Mouse (Mus musculus) hindbrain, embryonic 10.5 days (tissue): ENCODE results near the gene Slc26a8. TPM values are rescaled to one million over a fixed set of nuclear protein-coding genes. Genes with fewer than 3 reads are reported as not detected.

Source experiments
- DNase-seq: peaks from one replicate; pipeline ENCODE4 v3.0.0-alpha.2; 2017; ENCODE audit warnings: low spot score
- H3K27ac ChIP-seq: fragments of 300-500 bp; sonication (generic); 2 replicates; pipeline ENCODE4 v1.5.1; 2016; ENCODE audit warnings: mild to moderate bottlenecking, moderate library complexity
- H3K27me3 ChIP-seq: fragments of 300-500 bp; sonication (generic); 2 replicates; pipeline ENCODE4 v1.6.1; 2016; ENCODE audit warnings: mild to moderate bottlenecking; ENCODE audit not compliant: poor library complexity, insufficient read depth, severe bottlenecking
- H3K36me3 ChIP-seq: fragments of 300-500 bp; sonication (generic); 2 replicates; pipeline ENCODE4 v1.6.1; 2016; ENCODE audit warnings: mild to moderate bottlenecking, moderate library complexity
- H3K4me1 ChIP-seq: fragments of 300-500 bp; sonication (generic); replicated peaks from 2 replicates; pipeline ENCODE4 v1.6.1; 2016; ENCODE audit warnings: mild to moderate bottlenecking
- H3K4me3 ChIP-seq: fragments of 300-500 bp; sonication (generic); 2 replicates; pipeline ENCODE4 v1.5.1; 2016; ENCODE audit warnings: mild to moderate bottlenecking, moderate library complexity
- H3K9me3 ChIP-seq: fragments of 300-500 bp; sonication (generic); 2 replicates; pipeline ENCODE4 v1.6.1; 2016; ENCODE audit warnings: mild to moderate bottlenecking, moderate library complexity
- WGBS: fragments of 180-500 bp; shearing (Covaris S2); methylation state at CpG from one replicate; pipeline ENCODE4 v1.1.7; 2016; 5-methylcytosine and 5-hydroxymethylcytosine counted together
- polyA plus RNA-seq: library from polyadenylated mRNA; unstranded; fragments of >200 nt; fragmentation: Nextera tagmentation; extraction: Ambion mirVana; gene quantifications from 2 replicates; pipeline ENCODE4 v1.2.1, GENCODE M21; 2016

Slc26a8 gene
- polyA plus RNA-seq, 1 experiment from 2014 or later: 0.41 TPM

GRCm38 (mm10) chr17:28600780-28601179 lies 89.3 kb downstream of the Slc26a8 start:
- H3K27ac ChIP-seq: no peak overlapping the region
- 97% methylated on average over 5 of the region's 5 CpGs for WGBS
- H3K36me3 ChIP-seq: peaks cover 98% of the 10 kb centered on the region
- H3K4me3 ChIP-seq: no peak overlapping the region
- H3K9me3 ChIP-seq: no peaks in the 10 kb centered on the region
- H3K4me1 ChIP-seq: no peaks in the 10 kb centered on the region
- H3K27me3 ChIP-seq: no peaks in the 10 kb centered on the region
- DNase-seq: no peak

DNA sequence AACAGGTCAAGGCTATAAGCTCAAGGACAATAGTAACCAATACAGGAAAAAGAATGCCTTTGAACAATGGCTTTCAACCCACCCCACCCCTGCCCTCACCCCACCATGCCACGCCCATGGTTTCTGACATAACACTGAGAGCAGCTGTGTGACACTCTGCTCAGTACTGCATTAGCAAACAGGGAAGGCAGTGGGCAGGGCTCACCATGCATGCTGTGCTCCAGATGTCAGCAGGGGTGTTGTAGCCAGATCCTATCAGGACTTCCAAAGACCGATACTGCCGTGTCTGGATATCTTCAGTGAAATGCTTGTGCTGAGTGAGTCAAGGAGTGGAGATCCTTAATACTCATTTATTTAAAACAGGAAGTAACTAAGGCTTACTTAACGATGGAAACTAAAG lies 96.1 kb downstream of the Slc26a8 start:
- H3K36me3 ChIP-seq: peaks cover 97% of the 10 kb centered on the region
- no peak overlapping the region for H3K27ac ChIP-seq
- no peak overlapping the region for H3K4me3 ChIP-seq
- no peaks in the 10 kb centered on the region for H3K27me3 ChIP-seq
- no peaks in the 10 kb centered on the region for H3K4me1 ChIP-seq
- WGBS: 89% methylated on average over 4 of the region's 4 CpGs
- H3K9me3 ChIP-seq: no peaks in the 10 kb centered on the region
- DNase-seq: no peak

- Histone ChIP-seq H3K4me1 (no peaks in the 10 kb centered on the region), H3K4me3 (no peak overlapping the region), H3K36me3 (peaks cover 97% of the 10 kb centered on the region), H3K27me3 (no peaks in the 10 kb centered on the region), H3K9me3 (no peaks in the 10 kb centered on the region), H3K27ac (no peak overlapping the region)
- peak; percentile 76 for DNase-seq
- WGBS: 23% methylated on average over 4 of the region's 4 CpGs
These were observed 97.0 kb downstream of the Slc26a8 start for GRCm38 (mm10) chr17:28592998-28593397.

- no peak for DNase-seq
- H3K4me1 ChIP-seq: no peaks in the 10 kb centered on the region
- WGBS: 96% methylated on average over 5 of the region's 5 CpGs
- H3K9me3 ChIP-seq: no peaks in the 10 kb centered on the region
- peaks cover 97% of the 10 kb centered on the region for H3K36me3 ChIP-seq
- H3K27ac ChIP-seq: no peak overlapping the region
- H3K27me3 ChIP-seq: no peaks in the 10 kb centered on the region
- H3K4me3 ChIP-seq: no peak overlapping the region
These were observed 98.6 kb downstream of the Slc26a8 start for GRCm38 (mm10) chr17:28591476-28591875.

GRCm38 (mm10) chr17:28590596-28590995 lies 99.4 kb downstream of the Slc26a8 start:
- Histone ChIP-seq H3K36me3 (peaks cover 90% of the 10 kb centered on the region), H3K27ac (no peak overlapping the region), H3K4me3 (no peak overlapping the region), H3K4me1 (no peaks in the 10 kb centered on the region), H3K9me3 (no peaks in the 10 kb centered on the region), H3K27me3 (no peaks in the 10 kb centered on the region)
- DNase-seq: no peak
- 89% methylated on average over 3 of the region's 3 CpGs for WGBS

- DNase-seq: no peak
- peaks cover 71% of the 10 kb centered on the region for H3K36me3 ChIP-seq
These were observed 101.4 kb downstream of the Slc26a8 start for GRCm38 (mm10) chr17:28588591-28588990.

More at GRCm38 (mm10) chr17:28588591-28588990, 101.4 kb downstream of the Slc26a8 start:
- no peaks in the 10 kb centered on the region for H3K4me1 ChIP-seq
- no peaks in the 10 kb centered on the region for H3K9me3 ChIP-seq
- WGBS: 93% methylated on average over 2 of the region's 2 CpGs
- H3K4me3 ChIP-seq: no peak overlapping the region
- H3K27me3 ChIP-seq: no peaks in the 10 kb centered on the region
- H3K27ac ChIP-seq: no peak overlapping the region

Other genes starting within 250 kb of the Slc26a8 start
- gene Fkbp5, start 172.7 kb downstream of the Slc26a8 start, polyA plus RNA-seq: 34.3 and 37.9 TPM in 2 replicates
- gene Armc12, start 159.4 kb downstream of the Slc26a8 start, polyA plus RNA-seq: not detected in 2 replicates
- not detected in 2 replicates for gene Clpsl2, start 140.8 kb downstream of the Slc26a8 start, polyA plus RNA-seq
- gene Clps, start 129.5 kb downstream of the Slc26a8 start, polyA plus RNA-seq: not detected in 2 replicates
- 1.9 and 2.1 TPM in 2 replicates for gene Lhfpl5, start 114.6 kb downstream of the Slc26a8 start, polyA plus RNA-seq
- gene Srpk1, start 67.5 kb downstream of the Slc26a8 start, polyA plus RNA-seq: 98.7 and 107 TPM in 2 replicates
- gene Mapk14, start 1.1 kb upstream of the Slc26a8 start, polyA plus RNA-seq: 39.2 and 43.9 TPM in 2 replicates
- gene AC170998.1, start 35.9 kb upstream of the Slc26a8 start, polyA plus RNA-seq: 1.4 and 3.2 TPM in 2 replicates
- gene Mapk13, start 79.1 kb upstream of the Slc26a8 start, polyA plus RNA-seq: 3.9 and 8.9 TPM in 2 replicates
- 9.8 and 12.2 TPM in 2 replicates for gene Brpf3, start 110.9 kb upstream of the Slc26a8 start, polyA plus RNA-seq
- not detected in 2 replicates for gene Pnpla1, start 168.2 kb upstream of the Slc26a8 start, polyA plus RNA-seq
- gene 4930539E08Rik, start 225.1 kb upstream of the Slc26a8 start, polyA plus RNA-seq: 0.07 and 0.31 TPM in 2 replicates